Mouse (Mus musculus) heart, postnatal 25 days (tissue): ENCODE data around the gene Rec8. TPM values are rescaled to one million over a fixed set of nuclear protein-coding genes. Genes with fewer than 3 reads are reported as not detected.

Experiments used
- DNase-seq: peaks from one replicate; pipeline ENCODE4 v3.0.0; 2022; ENCODE audit warnings: low spot score
- intact Hi-C: fragments of 180-260 bp; cut with DNase I; formaldehyde crosslinking; loops from one replicate; pipeline ENCODE4 v1.15.1; 2025
- total RNA-seq, 2 experiments: library from RNA; stranded (reverse); gene quantifications; 2 replicates each; pipeline ENCODE4 v1.2.3; 2021

Gene Rec8
- total RNA-seq, 2 experiments from 2014 or later = 0.23 to 0.36 TPM

- intact Hi-C loops = loop anchor here (5.0 kb wide), 1 partner anchor 37 kb away; the partner anchor contains the start of genes Gmpr2 and Nedd8
These were observed 17.2 kb downstream of the Rec8 start for GRCm38 (mm10) chr14:55634874-55635522.

GRCm38 (mm10) chr14:55635523-55636007 lies 17.7 kb downstream of the Rec8 start, which contains the start of gene Ipo4:
Ipo4 (minus strand) TSS chr14:55635957.
- peak; percentile 77 for DNase-seq
- intact Hi-C loops = loop anchor here (5.0 kb wide), 1 partner anchor 37 kb away; the partner anchor contains the start of genes Gmpr2 and Nedd8

More at GRCm38 (mm10) chr14:55634874-55635522, 17.2 kb downstream of the Rec8 start:
- DNase-seq = no peak

- intact Hi-C loops = loop anchor here (5.0 kb wide), 1 partner anchor 35 kb away; the partner anchor contains the start of genes Gmpr2 and Nedd8
- no peak for DNase-seq
These were observed 20.0 kb downstream of the Rec8 start, which contains the start of gene Gm49378 for GRCm38 (mm10) chr14:55637795-55638194. Gm49378 (minus strand) TSS chr14:55637895.

DNA sequence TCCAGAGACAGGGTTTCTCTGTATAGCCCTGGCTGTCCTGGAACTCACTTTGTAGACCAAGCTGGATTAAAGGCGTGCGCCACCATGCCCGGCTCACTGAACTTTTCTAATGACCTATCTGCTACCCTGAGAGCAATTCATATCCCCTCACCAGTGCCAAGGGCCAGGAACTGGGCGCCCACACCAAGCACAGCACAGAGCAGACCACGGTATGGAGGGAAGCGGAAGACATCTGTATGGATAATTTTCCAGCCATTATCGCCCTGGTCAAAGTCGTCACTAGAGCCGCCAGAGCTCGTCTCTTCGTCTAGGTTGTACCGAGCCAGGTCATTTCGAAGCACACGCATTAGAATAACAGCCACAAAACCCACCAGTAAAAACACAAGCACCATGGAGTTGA lies 23.0 kb downstream of the Rec8 start:
- intact Hi-C loops = no loop called here
- no peak for DNase-seq

- intact Hi-C loops = no loop called here
- DNase-seq = no peak
These were observed 23.5 kb downstream of the Rec8 start for GRCm38 (mm10) chr14:55641291-55641690.

DNA sequence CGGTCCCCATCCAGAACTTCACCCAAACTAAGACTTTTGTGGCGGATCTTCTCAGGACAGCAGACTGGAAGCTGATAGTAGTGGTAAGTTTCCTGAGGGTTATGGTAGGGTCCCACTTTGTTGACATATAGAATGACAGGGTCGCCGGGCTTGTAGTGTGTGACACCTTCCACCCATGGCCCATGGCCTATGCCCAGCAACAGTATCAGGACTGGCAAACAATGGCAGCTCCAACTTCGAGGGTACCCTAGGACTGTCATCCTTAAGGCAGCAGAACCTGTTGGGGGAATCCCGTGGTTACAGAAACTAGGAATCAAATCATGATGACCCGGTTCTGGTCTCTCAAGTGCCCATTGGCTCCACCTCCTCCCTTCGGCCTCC lies 24.8 kb downstream of the Rec8 start:
- intact Hi-C loops = loop anchor here (2.0 kb wide), 1 partner anchor 18 kb away; the partner anchor contains the start of gene Mdp1

GRCm38 (mm10) chr14:55643060-55643907 lies 25.4 kb downstream of the Rec8 start, which contains the start of gene Tm9sf1:
Tm9sf1 (minus strand) TSS chr14:55643806.
- peak; percentile 78 for DNase-seq
- intact Hi-C loops = loop anchor here (2.0 kb wide), 1 partner anchor 18 kb away; the partner anchor contains the start of gene Mdp1

More for the DNA sequence above, 24.8 kb downstream of the Rec8 start:
- DNase-seq = no peak

DNA sequence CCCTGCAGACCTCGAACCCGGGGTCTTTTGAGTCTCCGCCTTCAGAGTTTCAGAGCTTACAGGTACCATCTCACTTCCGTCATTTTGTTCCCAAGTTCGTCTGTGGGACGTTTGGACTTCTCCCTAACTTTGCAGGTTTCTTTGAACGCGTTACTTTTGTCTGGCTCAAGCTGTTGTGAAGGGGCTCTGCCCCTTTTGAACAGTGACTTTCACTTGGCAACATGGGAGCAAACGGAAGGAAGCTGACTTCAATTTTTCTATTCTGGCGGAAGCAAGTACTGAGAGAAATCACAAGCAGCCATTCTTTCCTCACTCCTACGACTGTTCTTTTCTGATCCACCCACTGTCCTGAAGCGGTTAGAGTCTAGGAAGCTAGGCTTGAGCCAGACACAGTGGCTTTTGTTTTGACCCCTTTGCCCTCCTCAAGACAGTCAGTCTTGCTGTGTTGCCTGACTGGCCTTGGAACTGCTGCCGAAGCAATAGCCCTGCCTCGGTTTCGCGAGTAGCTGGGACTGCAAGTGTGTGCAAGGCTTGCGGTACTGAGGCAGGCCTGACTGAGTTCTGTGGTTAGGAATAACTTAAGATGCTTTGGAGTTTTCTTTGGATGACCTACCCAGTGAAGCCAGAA lies 26.5 kb downstream of the Rec8 start:
- no peak for DNase-seq
- intact Hi-C loops = no loop called here

DNA sequence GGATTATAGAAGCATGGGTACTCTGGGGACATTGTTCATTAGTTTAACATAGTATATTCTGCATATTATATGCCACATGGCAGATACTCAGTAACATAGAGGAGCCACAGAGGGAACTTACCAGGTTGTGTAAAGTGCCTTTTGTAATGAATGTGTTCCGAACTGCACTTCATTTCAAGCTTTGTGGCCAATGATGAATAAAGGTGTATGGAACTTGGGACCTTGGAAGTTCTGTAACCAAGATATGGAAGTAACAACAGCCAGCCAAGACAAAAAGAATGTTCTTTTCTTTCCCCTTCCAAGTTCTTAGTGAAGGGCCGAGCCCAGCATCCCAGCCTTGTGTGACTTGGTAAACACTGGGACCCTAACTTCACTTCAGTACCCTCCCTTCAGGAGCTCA lies 32.0 kb downstream of the Rec8 start, which contains the start of gene Tssk4:
Gene Tssk4 (plus strand): TSS at position 301 of the 400 bp plus-strand sequence.
- DNase-seq = no peak
- intact Hi-C loops = no loop called here

- DNase-seq = no peak
- intact Hi-C loops = no loop called here
These were observed 33.7 kb downstream of the Rec8 start for GRCm38 (mm10) chr14:55651528-55651927.

GRCm38 (mm10) chr14:55656935-55657334 lies 39.1 kb downstream of the Rec8 start:
- intact Hi-C loops = no loop called here

DNA sequence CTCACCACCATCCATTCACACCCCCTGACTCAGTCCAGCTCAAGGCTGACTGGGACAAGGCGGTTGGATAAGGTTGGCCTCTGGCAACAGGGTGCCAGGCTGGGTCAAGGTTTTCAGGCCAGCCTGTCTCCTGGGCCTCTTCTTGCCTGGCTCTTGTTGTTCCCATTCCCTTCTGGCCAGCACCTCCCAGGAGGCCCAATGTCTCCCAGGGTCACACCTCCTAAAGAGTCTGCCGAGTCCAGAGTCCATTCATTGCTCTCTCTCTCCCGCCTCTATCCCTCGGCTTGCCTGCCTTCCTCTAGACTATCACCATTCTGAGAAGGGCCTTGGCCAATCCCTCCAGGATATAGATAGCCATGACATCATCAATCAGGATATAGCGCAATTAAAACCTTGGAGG lies 40.2 kb downstream of the Rec8 start:
- no peak for DNase-seq
- intact Hi-C loops = no loop called here

More at GRCm38 (mm10) chr14:55656935-55657334, 39.1 kb downstream of the Rec8 start:
- no peak for DNase-seq

DNA sequence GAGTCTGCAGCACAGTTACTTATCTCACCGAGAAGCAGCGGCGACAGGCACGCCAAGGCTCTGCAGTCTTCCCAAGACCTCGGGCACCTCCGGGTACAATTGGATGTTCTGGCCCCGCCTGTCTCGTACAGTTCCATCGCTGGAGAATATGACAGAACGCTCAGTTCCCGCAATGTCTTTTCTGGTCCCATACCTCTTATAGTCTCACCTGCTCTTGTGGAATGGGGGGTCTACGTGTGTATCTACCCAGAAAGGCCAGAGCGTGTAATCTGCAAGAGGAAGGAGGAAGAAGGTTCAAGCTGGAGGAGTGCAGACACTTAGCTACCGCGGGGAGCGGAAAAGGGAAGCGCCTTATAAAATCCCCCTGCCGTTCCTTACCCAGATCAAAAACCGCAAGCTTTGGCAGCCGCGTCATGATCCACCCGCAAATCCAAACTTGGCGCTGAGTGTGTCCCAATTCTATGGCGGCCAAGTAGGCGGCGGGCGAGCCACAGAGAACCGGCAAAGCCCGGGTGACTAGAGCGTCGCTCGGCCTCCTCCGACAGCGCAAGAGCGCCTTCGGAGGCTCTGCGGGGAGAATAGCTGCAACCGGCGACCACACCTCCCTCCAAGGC lies 42.2 kb downstream of the Rec8 start, which contains the start of gene Mdp1:
Gene Mdp1 (minus strand): TSS at position 549 of the 614 bp plus-strand sequence.
- intact Hi-C loops = loop anchor here (2.0 kb wide), 1 partner anchor 17 kb away; the partner anchor contains the start of gene Tm9sf1
- peak; percentile 57 for DNase-seq

- DNase-seq = no peak
- intact Hi-C loops = loop anchor here (2.0 kb wide), 1 partner anchor 18 kb away; the partner anchor contains the start of gene Tm9sf1
These were observed 42.8 kb downstream of the Rec8 start for GRCm38 (mm10) chr14:55660636-55661035.

- intact Hi-C loops = loop anchor here (5.0 kb wide), 1 partner anchor 34 kb away; the partner anchor contains the start of genes Gm49378 and Ipo4
- DNase-seq = no peak
These were observed 53.6 kb downstream of the Rec8 start for GRCm38 (mm10) chr14:55671486-55671832.

- DNase-seq = peak; percentile 89
- intact Hi-C loops = loop anchor here (5.0 kb wide), 1 partner anchor 35 kb away; the partner anchor contains the start of genes Gm49378 and Ipo4
These were observed 54.2 kb downstream of the Rec8 start, which contains the start of the genes Gmpr2 and Nedd8 for GRCm38 (mm10) chr14:55671833-55672740. Gmpr2 (plus strand) TSS chr14:55671941. Nedd8 (minus strand) TSS chr14:55672124.

- no peak for DNase-seq
- intact Hi-C loops = loop anchor here (5.0 kb wide), 1 partner anchor 35 kb away; the partner anchor contains the start of genes Gm49378 and Ipo4
These were observed 54.9 kb downstream of the Rec8 start for GRCm38 (mm10) chr14:55672741-55673060.
